Mouse (Mus musculus) mesoderm, embryonic 11.5 days (tissue): ENCODE results near the gene Leng9.
"Not testable (repeated sequence)": the region's sequence is repeated elsewhere in the genome, so short reads cannot be mapped to it uniquely, and the experiment has no call there.

ENCODE experiments used
- DNase-seq: peaks from one replicate; pipeline ENCODE4 v3.0.0-alpha.2; 2012; ENCODE audit warnings: low read depth, low spot score

The Leng9 gene

GRCm38 (mm10) chr7:4150059-4150541 is at the start of gene Leng9:
Gene Leng9 (minus strand): TSS chr7:4150374.
- no peak for DNase-seq

GRCm38 (mm10) chr7:4178438-4178837 is 28.3 kb upstream of the Leng9 start:
- DNase-seq = peak; percentile 58

- DNase-seq = no peak
These were observed 20.2 kb upstream of the Leng9 start for GRCm38 (mm10) chr7:4170193-4170938.

- no peak for DNase-seq
These were observed 16.9 kb upstream of the Leng9 start for GRCm38 (mm10) chr7:4167098-4167497.

GRCm38 (mm10) chr7:4165286-4165685 is 15.1 kb upstream of the Leng9 start:
- DNase-seq = no peak

GRCm38 (mm10) chr7:4164090-4164910 is 14.1 kb upstream of the Leng9 start, which contains the start of gene Cdc42ep5:
Gene Cdc42ep5 (minus strand): TSS chr7:4164860.
- peak; percentile 76 for DNase-seq

- no peak for DNase-seq
These were observed 13.4 kb upstream of the Leng9 start for GRCm38 (mm10) chr7:4163571-4164072.

- DNase-seq = not testable (repeated sequence)
These were observed 11.4 kb upstream of the Leng9 start for GRCm38 (mm10) chr7:4161596-4161995.

GRCm38 (mm10) chr7:4154976-4155375 is 4.8 kb upstream of the Leng9 start:
- no peak for DNase-seq

GRCm38 (mm10) chr7:4154356-4154755 is 4.2 kb upstream of the Leng9 start:
- no peak for DNase-seq

GRCm38 (mm10) chr7:4151241-4151640 is 1.1 kb upstream of the Leng9 start:
- DNase-seq = no peak

- DNase-seq = no peak
These were observed 642 bp upstream of the Leng9 start for GRCm38 (mm10) chr7:4150811-4151221.

GRCm38 (mm10) chr7:4149209-4150054 is 742 bp downstream of the Leng9 start:
- DNase-seq = peak; percentile 75

- no peak for DNase-seq
These were observed 1.6 kb downstream of the Leng9 start for GRCm38 (mm10) chr7:4148341-4149208.

GRCm38 (mm10) chr7:4147836-4148235 is 2.3 kb downstream of the Leng9 start:
- DNase-seq = no peak

GRCm38 (mm10) chr7:4147371-4147770 is 2.8 kb downstream of the Leng9 start:
- DNase-seq = no peak

GRCm38 (mm10) chr7:4146241-4147180 is 3.7 kb downstream of the Leng9 start:
- DNase-seq = no peak

- peak; percentile 63 for DNase-seq
These were observed 4.5 kb downstream of the Leng9 start for GRCm38 (mm10) chr7:4145552-4146190.
